ENCODE assay signal across 18 mouse cellular contexts in genomic region chr3:99263471-99263903, GRCm38 (mm10). TPM values are rescaled to one million over a fixed set of nuclear protein-coding genes. Genes with fewer than 3 reads are reported as not detected.
DNase-seq lines count a peak whose midpoint lies in the region; ATAC-seq lines count a peak whose summit lies in the region.
"Had no signal": no experiment of that assay in that cellular context is flagged by ENCODE, and none has a peak within 500 bp of the region (broad histone marks: within the 10 kb centered on the region; RNA-seq: fewer than 3 reads in every experiment).

No protein-coding gene starts in this region.

- WGBS in limb, embryonic 10.5 days: 13% methylated on average over 9 of the region's 9 CpGs
- WGBS in kidney, embryonic 16.5 days: 8% methylated on average over 9 of the region's 9 CpGs

- peaks cover 77% of the 10 kb centered on the region for H3K36me3 ChIP-seq in limb, embryonic 10.5 days
- H3K36me3 ChIP-seq in kidney, embryonic 16.5 days (ENCODE audit: insufficient read depth, low read length): no peaks in the 10 kb centered on the region
- H3K36me3 ChIP-seq: liver, embryonic 12.5 days had no signal

- DNase-seq in heart, adult 11 months: peak; percentile 55
- no peak for DNase-seq in heart, postnatal 4 days
- DNase-seq in MEL-GATA-1-ER (ENCODE audit: extremely low read depth, low read depth): peak; percentile 82
- DNase-seq in adrenal gland, postnatal 14 days: peak; percentile 48
- no peak for DNase-seq in limb, embryonic 10.5 days (ENCODE audit: low spot score)
- no peak for DNase-seq in lung, postnatal 4 days
- no peak for DNase-seq in kidney, adult 8-10 months
- DNase-seq: cerebellum, postnatal 36 days; gastrocnemius, postnatal 10 days; layer of hippocampus, adult 9-11 months had no signal

- no peak overlapping the region for H3K4me2 ChIP-seq in kidney, embryonic 16.5 days (replicated peaks; ENCODE audit: low read depth, low read length)
- H3K4me2 ChIP-seq: heart, embryonic 11.5 days; liver, embryonic 12.5 days had no signal

- H3K9ac ChIP-seq in kidney, embryonic 16.5 days (replicated peaks; ENCODE audit: low read length): no peak overlapping the region
- H3K9ac ChIP-seq: liver, embryonic 12.5 days had no signal

- peaks cover 36% of the 10 kb centered on the region for H3K27me3 ChIP-seq in limb, embryonic 10.5 days (ENCODE audit: low read depth, poor library complexity, severe bottlenecking)
- peaks cover 84% of the 10 kb centered on the region for H3K27me3 ChIP-seq in kidney, embryonic 16.5 days (ENCODE audit: insufficient read depth, low read length)

- H3K9me3 ChIP-seq in limb, embryonic 10.5 days (replicated peaks): no peaks in the 10 kb centered on the region
- peaks cover 2% of the 10 kb centered on the region; the same call in 1 of the 2 replicates for H3K9me3 ChIP-seq in kidney, embryonic 16.5 days (ENCODE audit: low read length)
- H3K9me3 ChIP-seq: liver, embryonic 12.5 days had no signal

- no peak for ATAC-seq in kidney, embryonic 16.5 days (ENCODE audit: low FRiP score, low TSS enrichment)
- ATAC-seq: forebrain, embryonic 16.5 days; liver, embryonic 12.5 days; Patski had no signal

- H3K4me1 ChIP-seq in limb, embryonic 10.5 days: peaks cover 66% of the 10 kb centered on the region
- H3K4me1 ChIP-seq in kidney, embryonic 16.5 days (ENCODE audit: insufficient read depth, low read length): no peaks in the 10 kb centered on the region
- H3K4me1 ChIP-seq: liver, embryonic 12.5 days had no signal

- peak overlapping the region; percentile 88; the same call in 1 of the 2 replicates for H3K4me3 ChIP-seq in limb, embryonic 10.5 days
- H3K4me3 ChIP-seq in kidney, embryonic 16.5 days (ENCODE audit: low read length): no peak overlapping the region
- H3K4me3 ChIP-seq: erythroblast, embryonic 14.5 days; liver, embryonic 12.5 days had no signal

- peak overlapping the region; percentile 99; the same call in 1 of the 2 replicates for H3K27ac ChIP-seq in limb, embryonic 10.5 days
- no peak overlapping the region for H3K27ac ChIP-seq in kidney, embryonic 16.5 days (ENCODE audit: low read length)
- H3K27ac ChIP-seq: kidney, postnatal 0 days; liver, embryonic 12.5 days had no signal

RNA-seq across cellular contexts. Expression of gene Tbx15, which starts 23.3 kb away (rescaled TPM):
- total RNA-seq in heart, postnatal 4 days (2021): under 1 TPM; 0.36 to 0.52 TPM
- 0.19 and 0.44 TPM in 2 replicates for total RNA-seq in adrenal gland, postnatal 14 days (2021)
- polyA plus RNA-seq in limb, embryonic 10.5 days (2016; fragmentation: Nextera tagmentation; extraction: Ambion mirVana): 25.8 and 41.2 TPM in 2 replicates
- polyA plus RNA-seq in kidney, embryonic 16.5 days (2015; fragmentation: Nextera tagmentation; extraction: Ambion mirVana): 0.09 and 0.19 TPM in 2 replicates
- total RNA-seq: megakaryocyte-erythroid progenitor cell, adult 5-6 weeks had no signal
- polyA plus RNA-seq: erythroblast, embryonic 14.5 days; kidney, postnatal 0 days; liver, embryonic 12.5 days had no signal

Comparison
In these comparisons a context has a peak if more than half of its experiments do, and no peak if none do; other contexts are left out.
1. DNase-seq: peak in heart, adult 11 months (single experiment), MEL-GATA-1-ER (single experiment) and adrenal gland, postnatal 14 days (single experiment); none in heart, postnatal 4 days (single experiment), limb, embryonic 10.5 days (single experiment), lung, postnatal 4 days (0 of 2) and kidney, adult 8-10 months (0 of 2).